Mouse (Mus musculus): ENCODE measurements at regions not wholly inside any gene's neighbourhood (a gene's known extent, or its start where the extent isn't known, plus 50 kb on each side); places are given as distances from the start of the nearest gene placed in this dataset.

DNA sequence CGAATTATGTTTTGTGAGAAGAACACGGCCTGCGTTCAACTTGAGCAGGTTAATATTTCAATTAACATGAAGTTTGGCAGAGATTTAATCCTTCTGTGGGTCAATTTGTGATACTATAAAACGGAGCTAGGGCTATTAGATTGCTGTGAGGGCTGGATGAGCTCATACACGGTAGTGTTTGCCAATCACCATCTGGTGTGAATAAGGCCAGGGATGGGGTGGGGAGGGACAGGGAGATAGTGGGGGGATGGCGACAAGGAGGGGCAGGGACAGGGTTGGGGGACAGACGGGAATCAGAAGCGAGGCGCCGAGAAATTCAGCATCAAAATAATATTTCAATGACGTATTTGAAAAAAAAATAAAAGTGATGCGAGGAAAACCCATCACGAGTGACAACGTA is 107.6 kb downstream of the Kdr start:
- TF ChIP-seq POLR2A (IDR thresholded peaks at IDR 0.05; ENCODE audit: borderline replicate concordance, extremely low read depth, insufficient read depth, insufficient read length, poor library complexity, severe bottlenecking), result no peak
- TF ChIP-seq CTCF (IDR thresholded peaks at IDR 0.05; ENCODE audit: borderline replicate concordance, extremely low read depth, insufficient read depth, insufficient read length), result no peak

Measured in brain, embryonic 14.5 days (tissue).